Mouse (Mus musculus) layer of hippocampus, adult 2 months (tissue): Measurements from ENCODE around the gene Fam84a. TPM values are rescaled to one million over a fixed set of nuclear protein-coding genes. Genes with fewer than 3 reads are reported as not detected.

Experiments used
- DNase-seq, 2 experiments: peaks; one replicate each; pipeline ENCODE4 v3.0.0; 2022; ENCODE audit warnings: low spot score in 2 of 2
- H3K27ac ChIP-seq: fragments of 200-600 bp; 2 replicates; pipeline ENCODE4 v1.8.1; 2022
- H3K4me3 ChIP-seq: fragments of 200-600 bp; 2 replicates; pipeline ENCODE4 v1.8.1; 2022; ENCODE audit warnings: mild to moderate bottlenecking
- CTCF ChIP-seq: fragments of 200-600 bp; conservative IDR thresholded peaks from 2 replicates; pipeline ENCODE4 v1.8.1; 2022; ENCODE audit warnings: antibody characterized with exemption, mild to moderate bottlenecking, moderate library complexity
- total RNA-seq, 2 experiments: library from RNA; stranded (reverse); gene quantifications; 2 replicates each; pipeline ENCODE4 v1.2.3; 2021

Fam84a gene
- total RNA-seq, 2 experiments from 2014 or later: 93.3 to 98.0 TPM

- DNase-seq: peak in 1 of 2 experiments; percentile 37
- Histone ChIP-seq H3K27ac (peak overlapping the region; percentile 33), H3K4me3 (no peak overlapping the region)
- no peak for TF ChIP-seq CTCF
Observed at GRCm38 (mm10) chr12:14096944-14097343, 54.9 kb downstream of the Fam84a start.
